Mouse (Mus musculus) myocyte (in vitro differentiated cells): ENCODE data around the gene Neto2. TPM values are rescaled to one million over a fixed set of nuclear protein-coding genes. Genes with fewer than 3 reads are reported as not detected.

Experiments used
- H3K27me3 ChIP-seq: one replicate; pipeline ENCODE4 v1.6.1; 2011; ENCODE audit not compliant: control insufficient read depth, insufficient read depth, insufficient read length
- H3K36me3 ChIP-seq: one replicate; pipeline ENCODE4 v1.6.1; 2011; ENCODE audit not compliant: control insufficient read depth, insufficient read depth
- H3K4me2 ChIP-seq: one replicate; pipeline ENCODE4 v1.6.1; 2011; ENCODE audit warnings: low read depth, control low read depth
- H3K4me3 ChIP-seq: one replicate; pipeline ENCODE4 v1.5.1; 2011; ENCODE audit warnings: mild to moderate bottlenecking, control low read depth, moderate library complexity
- H3K79me2 ChIP-seq: one replicate; pipeline ENCODE4 v1.6.1; 2011; ENCODE audit not compliant: control insufficient read depth, insufficient read depth
- H3ac ChIP-seq: one replicate; pipeline ENCODE4 v1.6.1; 2011; ENCODE audit not compliant: control insufficient read depth, insufficient read length
- CEBPB ChIP-seq: IDR thresholded peaks from 2 replicates; pipeline ENCODE4 v1.6.1; 2011; ENCODE audit warnings: mild to moderate bottlenecking, moderate library complexity; ENCODE audit not compliant: poor library complexity, insufficient read depth, severe bottlenecking
- E2F4 ChIP-seq: IDR thresholded peaks from one replicate; pipeline ENCODE4 v1.6.1; 2011; ENCODE audit warnings: mild to moderate bottlenecking, control low read depth, moderate library complexity; ENCODE audit not compliant: insufficient read depth
- MAX ChIP-seq: IDR thresholded peaks from one replicate; pipeline ENCODE4 v1.6.1; 2011; ENCODE audit warnings: low read depth, mild to moderate bottlenecking, control low read depth
- MYOD1 ChIP-seq, 3 experiments: IDR thresholded peaks; one replicate each; pipeline ENCODE4 v1.6.1; 2011; ENCODE audit warnings: control low read depth in 2 of 3, low read depth in 2 of 3, mild to moderate bottlenecking in 2 of 3, moderate library complexity in 1 of 3; ENCODE audit not compliant: insufficient read length in 2 of 3, control insufficient read depth in 1 of 3
- MYOG ChIP-seq, 3 experiments: IDR thresholded peaks; one replicate each; pipeline ENCODE4 v1.6.1; 2011; ENCODE audit warnings: control low read depth in 2 of 3, low read depth in 2 of 3, mild to moderate bottlenecking in 2 of 3; ENCODE audit not compliant: insufficient read length in 2 of 3, control insufficient read depth in 1 of 3, insufficient read depth in 1 of 3
- POLR2A ChIP-seq: IDR thresholded peaks from one replicate; pipeline ENCODE4 v1.6.1; 2011; ENCODE audit warnings: low read depth, mild to moderate bottlenecking, control low read depth, moderate library complexity; ENCODE audit not compliant: insufficient read length
- POLR2AphosphoS2 ChIP-seq: IDR thresholded peaks from one replicate; pipeline ENCODE4 v1.6.1; 2011; ENCODE audit warnings: low read depth, control low read depth; ENCODE audit not compliant: insufficient read length
- REST ChIP-seq: IDR thresholded peaks from one replicate; pipeline ENCODE4 v1.6.1; 2011; ENCODE audit warnings: mild to moderate bottlenecking, control low read depth, moderate library complexity; ENCODE audit not compliant: insufficient read depth, insufficient read length
- SRF ChIP-seq: IDR thresholded peaks from one replicate; pipeline ENCODE4 v1.6.1; 2011; ENCODE audit warnings: low read depth; ENCODE audit not compliant: control insufficient read depth, insufficient read length
- TCF12 ChIP-seq: IDR thresholded peaks from one replicate; pipeline ENCODE4 v1.6.1; 2011; ENCODE audit warnings: mild to moderate bottlenecking, control low read depth; ENCODE audit not compliant: poor library complexity, insufficient read depth, severe bottlenecking
- TCF3 ChIP-seq: IDR thresholded peaks from one replicate; pipeline ENCODE4 v1.6.1; 2011; ENCODE audit warnings: low read depth, control low read depth; ENCODE audit not compliant: insufficient read length
- USF1 ChIP-seq: IDR thresholded peaks from one replicate; pipeline ENCODE4 v1.6.1; 2011; ENCODE audit warnings: low read depth, mild to moderate bottlenecking, control low read depth, moderate library complexity
- polyA plus RNA-seq: library from polyadenylated mRNA; unstranded; fragments of >200 nt; fragmentation: generic; extraction: Trizol; gene quantifications from one replicate; pipeline ENCODE4 v1.2.1, GENCODE M21; 2012; ENCODE audit warnings: missing spikeins

The Neto2 gene
- polyA plus RNA-seq, 1 experiment, result 0.31 TPM

DNA sequence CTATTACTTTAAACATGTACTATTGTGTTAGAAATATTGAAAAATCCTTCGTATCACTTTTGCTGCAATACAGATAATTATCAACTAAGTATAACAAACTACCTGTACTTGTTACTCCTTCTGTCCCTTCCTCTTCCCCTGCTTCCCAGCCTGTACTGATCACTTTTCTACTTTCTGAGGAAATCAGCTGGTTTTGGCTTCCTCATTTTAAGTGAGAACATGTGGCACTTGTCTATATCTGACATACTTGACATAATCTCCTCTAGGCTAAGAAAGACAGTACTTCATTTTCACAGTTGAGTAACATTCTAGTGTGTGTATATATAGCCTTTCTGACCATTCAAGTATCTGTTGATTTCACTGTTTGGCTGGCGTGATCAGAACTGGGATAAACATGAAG lies 49.5 kb downstream of the Neto2 start:
- Histone ChIP-seq H3K4me3 (no peak overlapping the region), H3K36me3 (no peaks in the 10 kb centered on the region), H3K4me2 (no peak overlapping the region), H3ac (no peak overlapping the region), H3K27me3 (no peaks in the 10 kb centered on the region), H3K79me2 (no peaks in the 10 kb centered on the region)
- TF ChIP-seq MYOD1 (IDR thresholded peaks at IDR 0.05; ENCODE audit: control insufficient read depth in 1 of 3, insufficient read length in 2 of 3, low read depth in 2 of 3) (no peak), TCF12 (no peak)

DNA sequence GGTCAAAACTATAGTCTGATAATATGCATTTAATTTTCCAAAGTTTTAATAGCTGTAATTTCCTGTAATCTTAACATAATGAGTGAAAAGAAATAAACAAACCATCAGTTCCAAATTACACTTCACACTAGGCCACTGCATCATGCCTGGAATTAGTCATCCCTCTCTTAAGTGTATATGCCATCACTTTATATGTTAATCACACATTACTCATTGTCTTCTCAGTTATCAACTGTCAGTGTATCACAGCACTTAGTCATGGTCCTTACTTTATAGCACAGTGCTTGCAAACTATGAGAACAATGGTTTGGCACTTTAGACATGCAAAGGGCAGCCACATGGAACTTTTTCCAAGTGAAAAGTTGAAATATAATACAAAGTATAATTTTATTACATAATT lies 52.2 kb downstream of the Neto2 start:
- no peaks in the 10 kb centered on the region for H3K79me2 ChIP-seq
- no peak overlapping the region for H3K4me3 ChIP-seq
- no peak overlapping the region for H3ac ChIP-seq
- no peak overlapping the region for H3K4me2 ChIP-seq
- H3K36me3 ChIP-seq, result no peaks in the 10 kb centered on the region
- no peaks in the 10 kb centered on the region for H3K27me3 ChIP-seq
- TF ChIP-seq SRF (no peak), E2F4 (no peak), REST (no peak), TCF3 (no peak), MAX (no peak), USF1 (no peak), MYOD1 (IDR thresholded peaks at IDR 0.05; ENCODE audit: control insufficient read depth in 1 of 3, insufficient read length in 2 of 3, low read depth in 2 of 3) (no peak), MYOG (IDR thresholded peaks at IDR 0.05; ENCODE audit: control insufficient read depth in 1 of 3, insufficient read depth in 1 of 3, insufficient read length in 2 of 3, low read depth in 2 of 3) (no peak), POLR2A (no peak), POLR2AphosphoS2 (no peak), TCF12 (no peak), CEBPB (no peak)

DNA sequence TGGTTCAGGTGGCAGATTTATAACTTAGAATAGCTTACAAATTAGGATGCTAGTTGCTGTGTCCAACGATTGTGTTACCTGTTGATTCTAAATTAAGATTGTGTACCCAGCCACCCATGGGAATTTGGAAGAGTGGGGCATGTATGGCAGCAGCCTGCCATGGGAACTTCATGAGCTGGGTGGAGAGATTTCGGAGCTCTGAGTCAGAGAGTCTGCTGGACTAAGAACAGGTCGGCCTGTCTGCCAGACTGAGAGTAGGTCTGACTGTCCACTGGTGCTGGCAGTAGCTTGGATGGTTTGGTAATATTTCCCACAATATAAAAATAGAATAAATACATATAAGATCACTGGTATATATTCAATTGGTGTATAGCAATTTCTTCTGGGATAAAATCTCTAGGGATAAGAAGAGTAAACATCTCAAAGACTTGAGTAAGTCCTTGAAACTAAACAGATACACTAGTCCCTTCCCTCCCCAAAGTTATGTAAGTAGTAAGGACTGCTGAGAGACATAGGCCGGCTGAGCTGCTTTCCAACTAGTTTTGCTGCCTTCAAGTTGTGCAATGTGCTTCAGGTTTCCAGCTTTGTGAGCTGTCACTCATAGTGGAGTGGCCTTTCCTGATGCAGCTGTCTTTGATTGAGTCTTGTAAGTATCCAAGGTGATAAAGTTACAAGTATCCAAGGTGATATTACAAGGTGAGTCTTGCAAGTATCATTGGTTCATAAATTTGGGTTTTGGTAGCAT lies 55.6 kb downstream of the Neto2 start:
- no peak overlapping the region for H3ac ChIP-seq
- no peaks in the 10 kb centered on the region for H3K27me3 ChIP-seq
- TF ChIP-seq TCF12 (no peak), POLR2A (no peak), E2F4 (no peak), MYOD1 (IDR thresholded peaks at IDR 0.05; ENCODE audit: control insufficient read depth in 1 of 3, insufficient read length in 2 of 3, low read depth in 2 of 3) (no peak)
- no peaks in the 10 kb centered on the region for H3K36me3 ChIP-seq
- no peaks in the 10 kb centered on the region for H3K79me2 ChIP-seq
- no peak overlapping the region for H3K4me2 ChIP-seq
- H3K4me3 ChIP-seq, result no peak overlapping the region

DNA sequence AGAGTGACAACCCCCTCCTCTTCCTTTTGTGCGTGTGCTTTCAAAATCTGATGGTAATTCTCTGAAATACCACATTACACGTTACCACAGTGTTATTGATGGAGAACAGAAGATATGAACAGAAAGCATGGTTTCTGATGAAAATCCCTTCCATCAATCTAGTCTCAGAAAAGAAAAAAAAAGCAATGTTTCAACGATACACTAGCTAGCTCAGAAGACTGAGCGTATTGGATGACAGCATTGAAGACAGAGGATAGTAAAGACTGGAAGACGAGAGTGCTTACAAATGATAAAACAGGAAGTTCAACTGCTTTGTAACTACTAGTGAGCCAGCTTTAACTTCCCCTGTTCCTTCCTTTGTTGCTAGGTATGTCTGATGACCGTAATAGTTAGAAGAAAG lies 76.3 kb downstream of the Neto2 start:
- Histone ChIP-seq H3ac (no peak overlapping the region), H3K36me3 (no peaks in the 10 kb centered on the region), H3K4me2 (no peak overlapping the region), H3K79me2 (no peaks in the 10 kb centered on the region), H3K27me3 (no peaks in the 10 kb centered on the region), H3K4me3 (no peak overlapping the region)
- TF ChIP-seq CEBPB (no peak), REST (no peak), USF1 (no peak), MYOG (IDR thresholded peaks at IDR 0.05; ENCODE audit: control insufficient read depth in 1 of 3, insufficient read depth in 1 of 3, insufficient read length in 2 of 3, low read depth in 2 of 3) (no peak), POLR2A (no peak), POLR2AphosphoS2 (no peak), MYOD1 (IDR thresholded peaks at IDR 0.05; ENCODE audit: control insufficient read depth in 1 of 3, insufficient read length in 2 of 3, low read depth in 2 of 3) (no peak), TCF3 (no peak)

DNA sequence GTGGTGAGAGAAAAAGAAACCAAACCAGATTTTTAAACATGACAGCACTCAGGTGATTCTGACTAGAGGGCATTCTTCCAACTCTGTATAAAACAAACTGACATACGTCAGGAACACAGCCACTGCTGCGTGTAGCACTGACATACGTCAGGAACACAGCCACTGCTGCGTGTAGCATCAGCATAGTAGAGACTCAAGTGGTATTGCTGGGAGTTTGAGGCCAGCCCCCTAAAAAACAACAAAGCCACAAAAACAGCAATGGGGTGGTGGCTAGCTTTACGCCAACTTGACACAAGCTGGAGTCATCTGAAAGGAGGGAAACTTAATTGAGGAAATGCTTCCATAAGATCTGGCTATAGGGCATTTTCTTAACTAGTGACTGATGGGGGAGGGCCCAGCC lies 77.5 kb downstream of the Neto2 start:
- Histone ChIP-seq H3K79me2 (no peaks in the 10 kb centered on the region), H3K27me3 (no peaks in the 10 kb centered on the region), H3K4me2 (no peak overlapping the region), H3K36me3 (no peaks in the 10 kb centered on the region), H3K4me3 (no peak overlapping the region), H3ac (no peak overlapping the region)
- TF ChIP-seq REST, result no peak
- no peak for TF ChIP-seq TCF3
- no peak for TF ChIP-seq POLR2AphosphoS2
- TF ChIP-seq POLR2A, result no peak
- TF ChIP-seq E2F4, result no peak
- no peak for TF ChIP-seq TCF12
- TF ChIP-seq SRF, result no peak
- TF ChIP-seq CEBPB, result no peak
- no peak for TF ChIP-seq MYOD1 (IDR thresholded peaks at IDR 0.05; ENCODE audit: control insufficient read depth in 1 of 3, insufficient read length in 2 of 3, low read depth in 2 of 3)
